Mouse (Mus musculus) neural tube, embryonic 11.5 days (tissue): Measurements from ENCODE around the gene Pnpla5. TPM values are rescaled to one million over a fixed set of nuclear protein-coding genes. Genes with fewer than 3 reads are reported as not detected.
"Not testable (repeated sequence)": the region's sequence is repeated elsewhere in the genome, so short reads cannot be mapped to it uniquely, and the experiment has no call there.

Source experiments
- ATAC-seq: fragments of 200-750 bp; cut with Nextera tagmentation; 2 replicates; pipeline ENCODE4 v1.8.0; 2017; ENCODE audit warnings: moderate number of reproducible peaks, mild to moderate bottlenecking, moderate TSS enrichment, moderate library complexity; ENCODE audit not compliant: insufficient read depth, low FRiP score, low TSS enrichment
- DNase-seq: peaks from one replicate; pipeline ENCODE4 v3.0.0-alpha.2; 2015; ENCODE audit warnings: low spot score
- H3K27ac ChIP-seq: fragments of 300-500 bp; sonication (generic); 2 replicates; pipeline ENCODE4 v1.5.1; 2014; ENCODE audit warnings: low read depth, mild to moderate bottlenecking, low read length
- H3K27me3 ChIP-seq: fragments of 300-500 bp; sonication (generic); 2 replicates; pipeline ENCODE4 v1.6.1; 2014; ENCODE audit warnings: mild to moderate bottlenecking, low read length, mixed read lengths; ENCODE audit not compliant: control insufficient read depth, insufficient read depth
- H3K36me3 ChIP-seq: fragments of 300-500 bp; sonication (generic); 2 replicates; pipeline ENCODE4 v1.6.1; 2014; ENCODE audit warnings: mild to moderate bottlenecking, low read length, moderate library complexity, mixed read lengths; ENCODE audit not compliant: control insufficient read depth, insufficient read depth
- H3K4me1 ChIP-seq: fragments of 300-500 bp; sonication (generic); 2 replicates; pipeline ENCODE4 v1.6.1; 2014; ENCODE audit warnings: low read length, mixed read lengths; ENCODE audit not compliant: control insufficient read depth, insufficient read depth
- H3K4me2 ChIP-seq: fragments of 300-500 bp; sonication (generic); 2 replicates; pipeline ENCODE4 v1.6.1; 2014; ENCODE audit warnings: low read depth, mild to moderate bottlenecking, moderate library complexity
- H3K4me3 ChIP-seq: fragments of 300-500 bp; sonication (generic); 2 replicates; pipeline ENCODE4 v1.5.1; 2014; ENCODE audit warnings: low read depth, low read length
- H3K9ac ChIP-seq: fragments of 300-500 bp; sonication (generic); 2 replicates; pipeline ENCODE4 v1.6.1; 2014; ENCODE audit warnings: mild to moderate bottlenecking, low read length
- H3K9me3 ChIP-seq: fragments of 300-500 bp; sonication (generic); 2 replicates; pipeline ENCODE4 v1.6.1; 2016; ENCODE audit warnings: low read length; ENCODE audit not compliant: control insufficient read depth
- WGBS: fragments of 180-500 bp; shearing (Covaris S2); extraction: QIAGEN DNeasy Blood & Tissue Kit; methylation state at CpG from one replicate; pipeline ENCODE4 v1.1.7; 2014; 5-methylcytosine and 5-hydroxymethylcytosine counted together
- polyA plus RNA-seq: library from polyadenylated mRNA; unstranded; fragments of >200 nt; fragmentation: Nextera tagmentation; extraction: Ambion mirVana; gene quantifications from 2 replicates; pipeline ENCODE4 v1.2.1, GENCODE M21; 2014

Pnpla5 gene
- polyA plus RNA-seq, 1 experiment from 2014 or later: not detected

DNA sequence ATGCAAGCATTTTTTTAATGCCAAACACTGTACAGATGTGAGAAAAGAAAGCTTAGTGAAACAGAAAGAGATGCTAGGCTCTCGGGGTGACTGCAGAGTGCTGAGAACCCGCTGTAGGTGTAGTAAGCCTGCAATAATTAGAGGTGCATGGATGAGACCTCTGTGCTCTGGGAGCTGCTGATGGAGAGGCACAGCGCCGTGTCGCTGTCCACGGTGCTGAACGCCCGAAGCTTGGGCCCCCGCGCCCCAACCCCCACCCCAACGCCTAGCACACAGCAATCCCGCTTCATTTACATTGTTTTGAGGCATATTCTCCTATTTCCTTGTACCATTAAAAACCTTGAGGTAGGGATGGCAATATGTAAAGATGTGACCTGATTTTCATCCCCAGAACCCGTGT lies 14.1 kb downstream of the Pnpla5 start:
- Histone ChIP-seq H3K27ac (no peak overlapping the region), H3K36me3 (no peaks in the 10 kb centered on the region), H3K4me2 (no peak overlapping the region), H3K9ac (no peak overlapping the region), H3K4me1 (no peaks in the 10 kb centered on the region), H3K27me3 (peaks cover 22% of the 10 kb centered on the region), H3K4me3 (no peak overlapping the region), H3K9me3 (no peaks in the 10 kb centered on the region)
- WGBS: 8% methylated on average over 13 of the region's 13 CpGs
- no peak for ATAC-seq
- DNase-seq: peak; percentile 46

DNA sequence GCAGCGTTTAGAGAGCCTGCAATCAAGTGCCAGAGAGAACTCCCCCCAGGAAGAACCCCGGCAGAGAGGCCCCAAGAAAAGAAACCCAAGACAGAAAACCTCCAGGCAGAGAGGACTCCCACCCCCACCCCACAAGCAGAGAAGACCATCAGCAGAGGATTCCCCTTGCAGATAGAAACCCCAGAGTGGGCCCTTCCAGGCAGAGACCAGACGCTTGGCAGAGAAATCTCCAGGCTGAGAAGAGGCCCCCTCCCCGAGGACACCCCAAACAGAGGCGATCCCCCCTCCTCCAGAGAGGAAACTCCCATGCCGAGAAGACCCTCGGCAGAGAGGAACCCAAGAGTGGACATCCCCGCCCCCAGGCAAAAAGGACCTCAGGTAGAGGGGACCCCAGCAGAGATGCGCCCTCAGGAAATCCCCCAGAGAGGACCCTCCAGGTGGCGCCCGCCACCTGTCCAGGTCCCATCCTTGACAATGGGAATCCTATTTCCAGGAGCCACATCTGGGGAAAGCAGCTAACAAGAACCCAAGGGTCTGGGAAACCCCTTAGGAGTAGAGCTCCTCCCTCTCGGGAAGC lies 17.0 kb downstream of the Pnpla5 start:
- DNase-seq (peak; percentile 12), ATAC-seq (no peak)
- H3K9ac ChIP-seq: peak overlapping the region; percentile 31
- H3K9me3 ChIP-seq: no peaks in the 10 kb centered on the region
- peaks cover 22% of the 10 kb centered on the region for H3K27me3 ChIP-seq
- H3K27ac ChIP-seq: no peak overlapping the region
- 16% methylated on average over 12 of the region's 12 CpGs for WGBS
- H3K4me2 ChIP-seq: peak overlapping the region; percentile 66
- no peaks in the 10 kb centered on the region for H3K4me1 ChIP-seq
- peak overlapping the region; percentile 37 for H3K4me3 ChIP-seq
- H3K36me3 ChIP-seq: no peaks in the 10 kb centered on the region

DNA sequence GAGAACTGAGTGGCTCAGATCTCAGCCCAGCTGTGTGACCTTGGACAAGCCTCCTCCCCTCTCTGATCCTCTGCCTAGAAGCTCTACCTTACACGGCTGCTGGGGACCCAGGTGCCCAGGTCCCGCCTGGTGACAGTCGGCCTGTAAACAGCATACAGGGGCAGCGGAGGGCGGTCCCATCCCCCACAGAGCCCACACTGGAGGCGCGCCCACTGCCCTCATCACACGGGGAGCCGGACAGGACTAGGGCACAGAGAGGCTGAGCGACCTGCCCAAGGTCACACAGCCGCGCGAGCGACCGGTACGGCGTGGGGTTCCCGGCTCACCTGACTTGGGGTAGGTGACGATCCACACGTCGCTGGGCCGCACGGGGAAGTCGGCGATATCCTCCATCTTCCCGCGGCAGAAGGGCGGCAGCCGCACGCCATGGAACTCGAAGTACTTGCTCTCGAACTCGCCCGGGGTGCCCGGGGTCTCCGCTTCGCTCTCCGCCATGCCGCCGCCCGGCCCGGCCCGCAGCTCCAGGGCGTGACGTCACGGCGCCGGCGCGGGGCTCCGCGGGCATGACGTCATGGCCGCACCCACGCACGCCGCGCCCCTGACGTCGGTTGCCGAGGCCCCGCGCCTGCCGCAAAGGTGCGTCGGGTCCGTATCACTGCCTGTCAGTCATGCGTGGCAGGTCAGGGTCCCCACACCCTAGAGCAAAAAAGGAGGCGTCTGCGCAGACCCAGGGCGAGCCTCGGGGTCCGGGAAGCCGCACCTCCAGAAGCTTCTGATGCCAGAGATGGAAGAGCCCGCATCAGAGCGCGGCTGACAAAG lies 17.7 kb downstream of the Pnpla5 start, which contains the start of gene Sult4a1:
Gene Sult4a1 (minus strand): TSS at position 650 of the 819 bp plus-strand sequence.
- H3K27me3 ChIP-seq: peaks cover 22% of the 10 kb centered on the region

DNA sequence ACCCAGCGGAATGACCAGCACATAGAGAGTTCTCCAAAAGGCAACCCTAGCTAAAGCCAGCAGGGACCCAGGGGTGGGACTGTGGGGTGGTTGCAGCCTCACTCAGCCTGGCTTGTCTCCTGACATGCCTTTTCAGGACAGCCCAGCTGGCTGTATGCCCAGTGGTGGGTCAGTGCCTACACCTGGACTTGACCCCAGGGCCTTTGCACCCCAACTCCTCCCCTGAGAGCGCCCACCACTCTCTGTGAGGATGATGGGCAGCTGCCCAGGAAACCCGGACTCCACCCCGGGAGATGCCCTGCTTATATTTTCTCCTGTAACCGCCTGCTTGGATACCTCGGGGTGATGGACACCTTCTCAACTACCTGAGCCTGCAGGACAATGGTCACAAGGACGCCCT lies 18.3 kb downstream of the Pnpla5 start:
- 73% methylated on average over 7 of the region's 7 CpGs for WGBS
- no peaks in the 10 kb centered on the region for H3K4me1 ChIP-seq
- ATAC-seq (no peak), DNase-seq (no peak)
- H3K9me3 ChIP-seq: no peaks in the 10 kb centered on the region
- H3K36me3 ChIP-seq: no peaks in the 10 kb centered on the region
- H3K4me3 ChIP-seq: peak overlapping the region; percentile 37
- H3K27ac ChIP-seq: no peak overlapping the region
- H3K4me2 ChIP-seq: peak overlapping the region; percentile 66; the same call in 1 of the 2 replicates
- H3K27me3 ChIP-seq: peaks cover 22% of the 10 kb centered on the region
- 0 out of 2 replicates have a peak overlapping the region, but pooled peaks have one; percentile 31 for H3K9ac ChIP-seq

More for the DNA sequence above, 17.7 kb downstream of the Pnpla5 start, which contains the start of gene Sult4a1:
- DNase-seq (peak; percentile 63), ATAC-seq (no peak; the same call in 1 of the 2 replicates)
- Histone ChIP-seq H3K9me3 (no peaks in the 10 kb centered on the region), H3K27ac (no peak within 1 kb of the TSS), H3K4me1 (no peaks in the 10 kb centered on the region), H3K36me3 (no peaks in the 10 kb centered on the region), H3K4me2 (peak within 1 kb of the TSS; percentile 66), H3K4me3 (peak within 1 kb of the TSS; percentile 37), H3K9ac (peak within 1 kb of the TSS; percentile 31)
- 4% methylated on average over 60 of the region's 77 CpGs for WGBS

DNA sequence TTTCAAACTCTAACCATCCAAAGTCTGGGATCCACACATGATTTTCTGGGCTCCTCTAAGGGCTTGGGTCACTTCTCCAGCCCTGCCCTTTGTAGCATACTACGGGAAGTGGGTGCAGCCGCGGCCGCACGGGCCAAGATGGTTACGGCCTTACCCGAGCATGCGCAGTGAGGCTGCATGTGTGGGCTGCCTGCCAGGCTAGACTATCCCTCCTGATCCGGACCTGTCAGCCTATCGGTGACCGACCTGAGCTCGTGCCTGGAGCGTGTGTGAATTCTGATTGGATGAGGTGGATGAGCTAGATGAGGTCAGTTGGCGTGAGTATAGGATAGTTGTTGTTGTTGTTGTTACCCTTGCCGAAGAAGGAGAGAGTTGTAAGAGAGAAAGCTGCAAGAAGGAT lies 25.4 kb downstream of the Pnpla5 start:
- 83% methylated on average over 15 of the region's 15 CpGs for WGBS
- H3K4me1 ChIP-seq, H3K27ac ChIP-seq, H3K4me2 ChIP-seq, ATAC-seq, DNase-seq, H3K36me3 ChIP-seq, H3K27me3 ChIP-seq, H3K9me3 ChIP-seq, H3K9ac ChIP-seq, H3K4me3 ChIP-seq: not testable (repeated sequence)

DNA sequence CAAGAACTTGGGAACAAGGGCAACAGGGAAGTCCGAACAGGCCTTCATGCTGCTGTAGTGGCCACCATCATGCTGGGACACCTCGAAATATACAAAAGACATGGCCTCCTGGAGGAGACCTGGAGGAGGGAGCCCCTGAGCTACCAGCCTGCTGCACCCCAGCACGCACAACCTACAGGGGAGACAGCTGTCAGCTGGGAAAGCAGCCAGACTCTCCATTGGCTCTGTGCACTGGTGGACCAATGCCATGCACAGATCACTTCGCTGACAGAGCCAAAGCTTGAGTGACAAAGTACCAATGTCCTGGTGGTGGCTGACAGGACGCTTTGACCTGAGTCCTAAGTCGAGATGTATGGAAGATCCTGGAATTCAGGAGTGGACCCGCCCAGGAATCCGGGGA lies 26.9 kb downstream of the Pnpla5 start:
- DNase-seq (no peak), ATAC-seq (no peak)
- Histone ChIP-seq H3K27me3 (no peaks in the 10 kb centered on the region), H3K4me3 (no peak overlapping the region), H3K9me3 (no peaks in the 10 kb centered on the region), H3K9ac (no peak overlapping the region), H3K27ac (no peak overlapping the region), H3K4me1 (no peaks in the 10 kb centered on the region), H3K4me2 (no peak overlapping the region), H3K36me3 (no peaks in the 10 kb centered on the region)
- 87% methylated on average over 8 of the region's 8 CpGs for WGBS

DNA sequence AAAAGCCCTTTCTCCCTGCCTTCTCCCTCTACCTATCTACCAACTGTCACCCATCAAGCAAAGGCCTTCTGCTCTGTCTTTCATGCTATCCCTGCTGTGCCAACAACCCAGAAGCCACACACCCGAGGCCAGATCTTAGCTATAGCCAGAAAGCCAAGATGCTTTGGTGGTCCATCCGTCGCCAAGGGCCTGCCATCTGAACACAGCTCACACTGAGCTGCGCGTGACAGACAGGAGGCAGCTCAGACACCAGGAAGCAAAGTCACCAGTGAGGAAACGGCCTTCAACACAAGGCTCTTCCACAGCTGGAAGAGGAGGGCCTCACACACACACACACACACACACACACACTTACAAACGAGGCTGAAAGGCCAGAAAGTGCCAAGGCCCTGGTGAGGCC lies 28.1 kb downstream of the Pnpla5 start:
- DNase-seq (no peak), ATAC-seq (no peak)
- Histone ChIP-seq H3K4me1 (no peaks in the 10 kb centered on the region), H3K27me3 (no peaks in the 10 kb centered on the region), H3K4me3 (no peak overlapping the region), H3K4me2 (no peak overlapping the region), H3K9ac (no peak overlapping the region), H3K27ac (no peak overlapping the region), H3K36me3 (no peaks in the 10 kb centered on the region), H3K9me3 (no peaks in the 10 kb centered on the region)
- 70% methylated on average over 7 of the region's 7 CpGs for WGBS

DNA sequence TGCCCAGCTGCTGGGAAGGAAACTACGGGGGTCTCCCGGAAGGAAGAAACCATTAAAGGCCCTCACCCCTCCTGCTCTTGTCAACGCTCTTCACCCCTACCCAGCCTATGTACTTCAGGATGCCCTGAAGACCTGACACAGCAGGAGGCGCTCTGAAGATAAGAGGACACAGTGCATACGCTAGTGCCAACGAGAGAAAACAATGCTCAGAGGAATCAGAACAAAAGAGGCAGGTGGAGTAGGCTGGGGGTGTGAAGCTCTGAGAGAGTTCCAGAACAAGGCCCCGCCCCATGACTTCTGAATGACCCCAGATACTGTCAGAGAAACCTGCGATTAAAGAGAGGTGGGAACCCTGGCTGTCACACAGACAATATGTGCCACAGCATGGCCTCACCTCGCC lies 36.2 kb downstream of the Pnpla5 start:
- DNase-seq (no peak), ATAC-seq (no peak)
- H3K9ac ChIP-seq: no peak overlapping the region
- H3K27me3 ChIP-seq: no peaks in the 10 kb centered on the region
- H3K36me3 ChIP-seq: no peaks in the 10 kb centered on the region
- no peaks in the 10 kb centered on the region for H3K9me3 ChIP-seq
- no peaks in the 10 kb centered on the region for H3K4me1 ChIP-seq
- WGBS: 29% methylated on average over 9 of the region's 9 CpGs
- no peak overlapping the region for H3K4me2 ChIP-seq
- H3K4me3 ChIP-seq: no peak overlapping the region
- no peak overlapping the region for H3K27ac ChIP-seq

DNA sequence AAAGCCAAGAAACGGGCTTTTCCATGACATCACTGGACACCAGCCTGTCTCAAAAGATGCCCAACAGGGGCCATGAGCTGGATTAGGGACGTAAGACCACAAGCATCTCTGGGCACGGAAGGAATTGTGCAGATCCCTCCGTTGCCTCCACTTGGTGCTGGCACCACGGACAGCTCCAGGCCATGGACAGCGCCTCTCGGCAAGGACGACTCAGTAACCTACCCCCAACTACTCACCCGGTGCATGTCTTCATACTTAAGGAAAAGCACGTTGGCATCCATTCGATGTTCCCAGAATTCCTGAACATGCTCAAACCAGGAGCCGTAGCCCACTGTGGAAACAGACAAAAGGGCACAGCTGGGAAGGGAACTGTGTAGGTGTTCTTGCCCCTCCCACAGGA lies 36.6 kb downstream of the Pnpla5 start:
- ATAC-seq (no peak), DNase-seq (peak; percentile 37)
- H3K4me2 ChIP-seq: no peak overlapping the region
- H3K36me3 ChIP-seq: no peaks in the 10 kb centered on the region
- H3K27me3 ChIP-seq: no peaks in the 10 kb centered on the region
- H3K27ac ChIP-seq: no peak overlapping the region
- H3K9ac ChIP-seq: no peak overlapping the region
- 34% methylated on average over 12 of the region's 12 CpGs for WGBS
- H3K4me1 ChIP-seq: no peaks in the 10 kb centered on the region
- no peak overlapping the region for H3K4me3 ChIP-seq
- H3K9me3 ChIP-seq: no peaks in the 10 kb centered on the region
